Mouse (Mus musculus) liver, embryonic 14.5 days (tissue): Measurements from ENCODE around the gene AC124108.1. TPM values are rescaled to one million over a fixed set of nuclear protein-coding genes. Genes with fewer than 3 reads are reported as not detected.

Experiments
- ATAC-seq: fragments of 200-750 bp; cut with Nextera tagmentation; 2 replicates; pipeline ENCODE4 v1.8.0; 2017; ENCODE audit warnings: moderate number of reproducible peaks, mild to moderate bottlenecking, moderate library complexity; ENCODE audit not compliant: insufficient read depth
- DNase-seq, 3 experiments: peaks; one replicate each; pipeline ENCODE4 v3.0.0-alpha.2; 2012 to 2013; ENCODE audit warnings: low read depth in 3 of 3, low spot score in 3 of 3
- H3K27ac ChIP-seq: fragments of 300-500 bp; sonication (generic); 2 replicates; pipeline ENCODE4 v1.5.1; 2014; ENCODE audit warnings: moderate library complexity, mild to moderate bottlenecking, control low read depth, inconsistent platforms
- H3K27me3 ChIP-seq: fragments of 300-500 bp; sonication (generic); 2 replicates; pipeline ENCODE4 v1.6.1; 2014; ENCODE audit warnings: mild to moderate bottlenecking, low read length, moderate library complexity; ENCODE audit not compliant: control insufficient read depth, insufficient read depth
- H3K36me3 ChIP-seq: fragments of 300-500 bp; sonication (generic); replicated peaks from 2 replicates; pipeline ENCODE4 v1.6.1; 2014; ENCODE audit warnings: low read depth; ENCODE audit not compliant: control insufficient read depth, insufficient read depth
- H3K4me1 ChIP-seq, 2 experiments: fragments of 200-500 bp in 1 of 2; fragments of 300-500 bp in 1 of 2; sonication (generic) in 1 of 2; replicated peaks; 2 replicates each; pipeline ENCODE4 v1.6.1; 2012 to 2014; ENCODE audit warnings: antibody characterized with exemption in 1 of 2, inconsistent platforms in 1 of 2, low read length in 1 of 2; ENCODE audit not compliant: control insufficient read depth in 2 of 2, insufficient read depth in 2 of 2
- H3K4me2 ChIP-seq: fragments of 300-500 bp; sonication (generic); 2 replicates; pipeline ENCODE4 v1.6.1; 2014; ENCODE audit warnings: low read depth, mild to moderate bottlenecking, control low read depth, moderate library complexity
- H3K4me3 ChIP-seq, 2 experiments: fragments of 200-500 bp in 1 of 2; fragments of 300-500 bp in 1 of 2; sonication (generic) in 1 of 2; 2 replicates each; pipeline ENCODE4 v1.5.1; 2012 to 2014; ENCODE audit warnings: low read depth in 2 of 2, low read length in 2 of 2, mild to moderate bottlenecking in 2 of 2, control low read depth in 1 of 2, inconsistent platforms in 1 of 2, moderate library complexity in 1 of 2; ENCODE audit not compliant: insufficient read depth in 1 of 2
- H3K9ac ChIP-seq: fragments of 300-500 bp; sonication (generic); replicated peaks from 2 replicates; pipeline ENCODE4 v1.6.1; 2014; ENCODE audit warnings: mild to moderate bottlenecking, control low read depth, moderate library complexity
- H3K9me3 ChIP-seq: fragments of 300-500 bp; sonication (generic); 2 replicates; pipeline ENCODE4 v1.6.1; 2016; ENCODE audit warnings: low read length, mixed read lengths; ENCODE audit not compliant: control insufficient read depth
- CTCF ChIP-seq: IDR thresholded peaks from 2 replicates; pipeline ENCODE4 v1.5.1; 2016; ENCODE audit warnings: antibody characterized with exemption, low read depth, control low read depth
- EP300 ChIP-seq: IDR thresholded peaks from 2 replicates; pipeline ENCODE4 v1.6.1; 2016; ENCODE audit warnings: antibody characterized with exemption, low read depth
- WGBS: fragments of 180-500 bp; shearing (Covaris S2); extraction: QIAGEN DNeasy Blood & Tissue Kit; methylation state at CpG from one replicate; pipeline ENCODE4 v1.1.7; 2014; ENCODE audit not compliant: insufficient replicate concordance; 5-methylcytosine and 5-hydroxymethylcytosine counted together
- polyA plus RNA-seq, 2 experiments: library from polyadenylated mRNA; depleted of rRNA in 1 of 2; stranded (reverse) in 1 of 2; unstranded in 1 of 2; fragments of >200 nt; fragmentation: Nextera tagmentation in 1 of 2; extraction: Ambion mirVana in 1 of 2; gene quantifications; 2 replicates each; pipeline versions ENCODE4 v1.2.1 to v1.2.3; 2012 to 2014

Gene AC124108.1
- polyA plus RNA-seq, 2 experiments: not detected

DNA sequence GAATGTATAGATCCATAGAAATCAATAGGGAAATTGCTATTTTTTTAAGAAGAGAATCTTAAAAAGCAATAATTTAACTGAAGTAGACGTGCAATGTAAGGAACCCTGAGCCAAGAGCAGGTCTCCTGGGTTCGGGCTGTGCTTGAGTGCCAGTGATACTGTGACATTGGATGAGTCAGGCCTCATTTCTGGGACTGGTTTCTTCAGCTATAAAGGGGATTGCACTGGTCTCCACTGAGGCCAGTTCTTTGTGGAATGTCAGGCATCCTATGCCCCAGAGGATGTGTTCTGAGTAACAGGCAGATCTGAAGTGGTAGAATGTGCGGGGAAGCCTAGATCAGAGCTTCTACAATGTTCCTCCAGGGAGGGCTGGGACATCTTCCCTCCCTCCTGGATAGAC, 15.6 kb downstream of the AC124108.1 start:
- H3K9ac ChIP-seq: no peak overlapping the region
- H3K27ac ChIP-seq: no peak overlapping the region
- WGBS: 47% methylated on average over 3 of the region's 3 CpGs
- no peak overlapping the region for H3K4me2 ChIP-seq
- DNase-seq: no peak
- no peak overlapping the region for H3K4me3 ChIP-seq
- no peak for ATAC-seq
- H3K36me3 ChIP-seq: no peaks in the 10 kb centered on the region
- no peaks in the 10 kb centered on the region; a peak in 1 of 4 replicates for H3K4me1 ChIP-seq
- peaks cover 5% of the 10 kb centered on the region for H3K27me3 ChIP-seq
- no peaks in the 10 kb centered on the region for H3K9me3 ChIP-seq
- TF ChIP-seq EP300: no peak
- TF ChIP-seq CTCF: no peak

DNA sequence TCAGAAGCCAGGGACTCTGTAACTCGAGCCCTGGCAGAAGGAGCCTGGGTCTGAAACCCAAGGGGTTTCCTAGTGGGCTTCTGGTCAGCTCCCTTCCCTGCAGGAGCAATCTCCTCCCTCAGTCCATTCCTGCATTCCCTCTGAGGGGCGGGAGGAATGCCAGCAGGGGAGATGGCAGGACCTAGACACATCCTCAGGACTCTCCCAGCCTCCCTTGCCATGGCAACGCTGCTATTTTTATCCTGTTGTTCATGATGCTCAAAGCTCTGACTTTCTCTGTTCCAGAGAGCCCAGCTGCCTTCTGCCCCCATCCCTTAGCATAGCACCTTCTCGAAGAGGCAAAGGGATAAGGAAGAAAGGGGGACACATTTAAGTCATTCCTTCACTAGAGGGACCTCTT, 16.9 kb downstream of the AC124108.1 start:
- H3K27ac ChIP-seq: no peak overlapping the region
- DNase-seq: no peak
- H3K4me1 ChIP-seq: no peaks in the 10 kb centered on the region; a peak in 1 of 4 replicates
- peaks cover 6% of the 10 kb centered on the region for H3K27me3 ChIP-seq
- no peaks in the 10 kb centered on the region for H3K9me3 ChIP-seq
- no peaks in the 10 kb centered on the region for H3K36me3 ChIP-seq
- H3K9ac ChIP-seq: no peak overlapping the region
- 14% methylated on average over 4 of the region's 4 CpGs for WGBS
- H3K4me2 ChIP-seq: no peak overlapping the region
- TF ChIP-seq EP300: no peak
- no peak for TF ChIP-seq CTCF
- H3K4me3 ChIP-seq: no peak overlapping the region
- no peak for ATAC-seq

GRCm38 (mm10) chr1:132209400-132209799, 18.1 kb downstream of the AC124108.1 start:
- H3K27ac ChIP-seq: no peak overlapping the region
- DNase-seq (no peak), ATAC-seq (no peak)
- TF ChIP-seq CTCF (no peak), EP300 (no peak)
- 53% methylated on average over 10 of the region's 10 CpGs for WGBS
- peaks cover 6% of the 10 kb centered on the region for H3K27me3 ChIP-seq
- no peak overlapping the region for H3K4me3 ChIP-seq
- H3K9ac ChIP-seq: no peak overlapping the region
- H3K9me3 ChIP-seq: no peaks in the 10 kb centered on the region
- no peaks in the 10 kb centered on the region; a peak in 1 of 4 replicates for H3K4me1 ChIP-seq
- H3K36me3 ChIP-seq: no peaks in the 10 kb centered on the region
- H3K4me2 ChIP-seq: no peak overlapping the region

DNA sequence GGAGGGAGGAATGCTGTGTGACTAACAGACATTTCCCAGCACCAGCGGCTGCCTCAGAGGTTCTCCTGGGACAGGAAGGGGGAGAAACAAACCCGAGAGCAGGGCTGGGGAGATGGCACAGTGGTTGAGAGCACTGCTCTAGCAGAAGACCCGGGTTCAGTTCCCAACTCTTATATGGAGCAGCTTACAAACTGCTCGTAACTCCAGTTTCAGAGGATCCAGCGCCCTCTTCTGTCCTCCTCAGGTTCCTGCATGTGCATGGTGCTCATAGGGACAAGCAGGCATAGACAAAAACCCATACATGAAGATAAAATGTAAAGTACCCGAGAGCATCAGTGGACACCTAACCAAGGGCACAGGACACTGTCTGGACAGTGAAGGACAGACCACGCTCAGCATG, 19.7 kb downstream of the AC124108.1 start:
- Histone ChIP-seq H3K4me2 (no peak overlapping the region), H3K4me3 (no peak overlapping the region), H3K27me3 (peaks cover 6% of the 10 kb centered on the region), H3K9ac (no peak overlapping the region), H3K4me1 (no peaks in the 10 kb centered on the region; a peak in 1 of 4 replicates), H3K27ac (no peak overlapping the region), H3K9me3 (no peaks in the 10 kb centered on the region), H3K36me3 (no peaks in the 10 kb centered on the region)
- no peak for ATAC-seq
- DNase-seq: peak in 2 of 3 experiments; percentile 12 to 16
- WGBS: 12% methylated on average over 7 of the region's 7 CpGs
- TF ChIP-seq EP300 (no peak), CTCF (peak; percentile 58)

- Histone ChIP-seq H3K36me3 (no peaks in the 10 kb centered on the region), H3K27me3 (peaks cover 6% of the 10 kb centered on the region), H3K27ac (no peak overlapping the region), H3K4me2 (peak overlapping the region; percentile 30), H3K4me1 (no peaks in the 10 kb centered on the region; a peak in 1 of 4 replicates), H3K9ac (no peak overlapping the region), H3K4me3 (no peak overlapping the region), H3K9me3 (no peaks in the 10 kb centered on the region)
- 31% methylated on average over 12 of the region's 12 CpGs for WGBS
- TF ChIP-seq CTCF: no peak
- TF ChIP-seq EP300: no peak
- ATAC-seq (no peak), DNase-seq (no peak)
Observed at GRCm38 (mm10) chr1:132211672-132212071, 20.4 kb downstream of the AC124108.1 start.
